Mouse (Mus musculus) CH12.LX (cell line): ENCODE data around the gene Itsn1.

ENCODE experiments used
- CTCF ChIP-seq, 2 experiments: IDR thresholded peaks in 1 of 2; conservative IDR thresholded peaks in 1 of 2; 2 replicates each; pipeline ENCODE4 v1.5.1; 2011 to 2012; ENCODE audit warnings: low read depth in 2 of 2, low read length in 2 of 2, improper control_type of control experiment in 1 of 2, inconsistent platforms in 1 of 2, mild to moderate bottlenecking in 1 of 2, moderate library complexity in 1 of 2
- E2F4 ChIP-seq: IDR thresholded peaks from 2 replicates; pipeline ENCODE4 v1.6.1; 2011; ENCODE audit warnings: low read depth, low read length, improper control_type of control experiment; ENCODE audit not compliant: insufficient replicate concordance
- EP300 ChIP-seq: IDR thresholded peaks from 2 replicates; pipeline ENCODE4 v1.6.1; 2011; ENCODE audit warnings: low read length, improper control_type of control experiment
- JUND ChIP-seq: conservative IDR thresholded peaks from 2 replicates; pipeline ENCODE4 v1.6.1; 2011; ENCODE audit warnings: low read depth, low read length, improper control_type of control experiment
- MAFK ChIP-seq: IDR thresholded peaks from 2 replicates; pipeline ENCODE4 v1.6.1; 2011; ENCODE audit warnings: low read length, improper control_type of control experiment; ENCODE audit not compliant: insufficient replicate concordance
- MAZ ChIP-seq: IDR thresholded peaks from 2 replicates; pipeline ENCODE4 v1.6.1; 2012; ENCODE audit warnings: low read depth, mild to moderate bottlenecking, inconsistent platforms, low read length, improper control_type of control experiment, moderate library complexity
- POLR2A ChIP-seq: IDR thresholded peaks from 2 replicates; pipeline ENCODE4 v1.6.1; 2011; ENCODE audit warnings: low read depth, mild to moderate bottlenecking, improper control_type of control experiment, low read length
- POLR2AphosphoS2 ChIP-seq: IDR thresholded peaks from 2 replicates; pipeline ENCODE4 v1.6.1; 2011; ENCODE audit warnings: low read depth, low read length, improper control_type of control experiment
- RAD21 ChIP-seq: IDR thresholded peaks from 2 replicates; pipeline ENCODE4 v1.6.1; 2011; ENCODE audit warnings: low read depth, mild to moderate bottlenecking, low read length, improper control_type of control experiment, moderate library complexity
- SIN3A ChIP-seq: IDR thresholded peaks from 2 replicates; pipeline ENCODE4 v1.6.1; 2012; ENCODE audit warnings: low read length, improper control_type of control experiment, inconsistent platforms
- TCF12 ChIP-seq: IDR thresholded peaks from 2 replicates; pipeline ENCODE4 v1.6.1; 2014; ENCODE audit warnings: low read depth, mild to moderate bottlenecking, inconsistent platforms, low read length, improper control_type of control experiment
- ZMIZ1 ChIP-seq: IDR thresholded peaks from 2 replicates; pipeline ENCODE4 v1.6.1; 2012; ENCODE audit warnings: low read depth, mild to moderate bottlenecking, inconsistent platforms, low read length, improper control_type of control experiment
- ZNF384 ChIP-seq: IDR thresholded peaks from 2 replicates; pipeline ENCODE4 v1.6.1; 2012; ENCODE audit warnings: low read depth, low read length, improper control_type of control experiment, inconsistent platforms

- no peak for TF ChIP-seq CTCF (conservative IDR thresholded peaks at IDR 0.05 in 1 of 2, IDR thresholded peaks at IDR 0.05 in 1 of 2; ENCODE audit: low read depth in 2 of 2, low read length in 2 of 2)
- no peak for TF ChIP-seq JUND
- no peak for TF ChIP-seq MAFK
- TF ChIP-seq SIN3A, result no peak
- no peak for TF ChIP-seq EP300
- no peak for TF ChIP-seq ZMIZ1
- TF ChIP-seq E2F4, result no peak
- TF ChIP-seq POLR2A, result no peak
- TF ChIP-seq ZNF384, result no peak
- no peak for TF ChIP-seq MAZ
- no peak for TF ChIP-seq RAD21
- no peak for TF ChIP-seq POLR2AphosphoS2
- no peak for TF ChIP-seq TCF12
These were observed 213.1 kb downstream of the Itsn1 start for GRCm38 (mm10) chr16:91942201-91942600.
